Mouse (Mus musculus) heart, embryonic 13.5 days (tissue): ENCODE measurements around the gene Cplx2. TPM values are rescaled to one million over a fixed set of nuclear protein-coding genes. Genes with fewer than 3 reads are reported as not detected.
A peak's percentile ranks its signal among the peaks of the same experiment; 100 is the strongest.

Experiments
- ATAC-seq: fragments of 200-750 bp; cut with Nextera tagmentation; 2 replicates; pipeline ENCODE4 v1.8.0; 2017; ENCODE audit warnings: moderate TSS enrichment; ENCODE audit not compliant: insufficient number of reproducible peaks, low FRiP score, low TSS enrichment; ENCODE audit errors: extremely low read depth
- H3K27ac ChIP-seq: fragments of 300-500 bp; sonication (generic); replicated peaks from 2 replicates; pipeline ENCODE4 v1.5.1; 2015; ENCODE audit warnings: moderate library complexity, mild to moderate bottlenecking, inconsistent platforms
- H3K27me3 ChIP-seq: fragments of 300-500 bp; sonication (generic); replicated peaks from 2 replicates; pipeline ENCODE4 v1.6.1; 2015; ENCODE audit warnings: mild to moderate bottlenecking, inconsistent platforms
- H3K36me3 ChIP-seq: fragments of 300-500 bp; sonication (generic); 2 replicates; pipeline ENCODE4 v1.6.1; 2015; ENCODE audit warnings: mild to moderate bottlenecking, inconsistent platforms
- H3K4me1 ChIP-seq: fragments of 300-500 bp; sonication (generic); 2 replicates; pipeline ENCODE4 v1.6.1; 2015; ENCODE audit warnings: inconsistent platforms
- H3K4me2 ChIP-seq: fragments of 300-500 bp; sonication (generic); 2 replicates; pipeline ENCODE4 v1.6.1; 2015; ENCODE audit warnings: inconsistent platforms, mild to moderate bottlenecking, moderate library complexity
- H3K4me3 ChIP-seq: fragments of 300-500 bp; sonication (generic); 2 replicates; pipeline ENCODE4 v1.5.1; 2015; ENCODE audit warnings: moderate library complexity, mild to moderate bottlenecking, inconsistent platforms
- H3K9ac ChIP-seq: fragments of 300-500 bp; sonication (generic); 2 replicates; pipeline ENCODE4 v1.6.1; 2015; ENCODE audit warnings: inconsistent platforms, mild to moderate bottlenecking, moderate library complexity
- H3K9me3 ChIP-seq: fragments of 300-500 bp; sonication (generic); 2 replicates; pipeline ENCODE4 v1.6.1; 2016; ENCODE audit warnings: inconsistent platforms
- WGBS: fragments of 180-500 bp; shearing (Covaris S2); methylation state at CpG from one replicate; pipeline ENCODE4 v1.1.7; 2015; ENCODE audit warnings: mixed read lengths; 5-methylcytosine and 5-hydroxymethylcytosine counted together
- polyA plus RNA-seq: library from polyadenylated mRNA; unstranded; fragments of >200 nt; fragmentation: Nextera tagmentation; extraction: Ambion mirVana; gene quantifications from 2 replicates; pipeline ENCODE4 v1.2.1, GENCODE M21; 2015

Gene Cplx2
- polyA plus RNA-seq, 1 experiment from 2014 or later = 2.9 TPM

GRCm38 (mm10) chr13:54385008-54386004 is 14.2 kb downstream of the Cplx2 start:
- H3K27ac ChIP-seq = no peak overlapping the region
- no peaks in the 10 kb centered on the region for H3K9me3 ChIP-seq
- H3K27me3 ChIP-seq = peaks cover 42% of the 10 kb centered on the region
- H3K9ac ChIP-seq = peak overlapping the region; percentile 28; the same call in 1 of the 2 replicates
- H3K4me3 ChIP-seq = peak overlapping the region; percentile 18; the same call in 1 of the 2 replicates
- H3K36me3 ChIP-seq = no peaks in the 10 kb centered on the region
- peaks cover 22% of the 10 kb centered on the region for H3K4me1 ChIP-seq
- no peak for ATAC-seq
- 32% methylated on average over 19 of the region's 19 CpGs for WGBS
- peak overlapping the region; percentile 51 for H3K4me2 ChIP-seq

GRCm38 (mm10) chr13:54389971-54390564 is 18.9 kb downstream of the Cplx2 start:
- Histone ChIP-seq H3K4me2 (no peak overlapping the region), H3K4me1 (peaks cover 18% of the 10 kb centered on the region), H3K9me3 (no peaks in the 10 kb centered on the region), H3K9ac (no peak overlapping the region), H3K4me3 (no peak overlapping the region), H3K36me3 (no peaks in the 10 kb centered on the region), H3K27me3 (peaks cover 28% of the 10 kb centered on the region), H3K27ac (peak overlapping the region; percentile 13; the same call in 1 of the 2 replicates)
- 15% methylated on average over 8 of the region's 8 CpGs for WGBS
- no peak for ATAC-seq

GRCm38 (mm10) chr13:54390565-54391013 is 19.4 kb downstream of the Cplx2 start:
- Histone ChIP-seq H3K9me3 (no peaks in the 10 kb centered on the region), H3K4me3 (no peak overlapping the region), H3K4me2 (no peak overlapping the region), H3K4me1 (peaks cover 14% of the 10 kb centered on the region), H3K27me3 (peaks cover 25% of the 10 kb centered on the region), H3K9ac (no peak overlapping the region), H3K36me3 (no peaks in the 10 kb centered on the region), H3K27ac (peak overlapping the region; percentile 13; the same call in 1 of the 2 replicates)
- 83% methylated on average over 7 of the region's 7 CpGs for WGBS
- no peak for ATAC-seq

DNA sequence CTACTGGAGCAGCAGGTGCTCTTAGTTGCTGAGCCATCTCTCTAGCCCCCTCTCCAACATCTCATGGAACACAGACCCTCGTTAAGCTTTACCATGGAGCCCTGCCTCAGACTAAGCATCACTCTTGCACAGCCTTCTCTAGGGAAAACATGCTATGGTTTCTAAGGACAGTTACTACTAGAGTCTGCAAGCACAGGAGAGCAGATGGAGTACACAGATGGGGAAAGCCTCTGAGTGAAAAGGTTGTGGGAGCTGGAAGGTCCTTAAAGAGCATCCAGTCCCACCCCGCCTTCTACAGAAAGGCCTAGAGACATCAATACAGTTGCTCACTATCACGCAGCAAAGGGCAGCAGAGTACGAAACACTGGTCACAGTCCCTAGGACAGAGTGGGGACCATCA is 20.2 kb downstream of the Cplx2 start:
- H3K4me2 ChIP-seq = no peak overlapping the region
- ATAC-seq = no peak
- 89% methylated on average over 4 of the region's 4 CpGs for WGBS

DNA sequence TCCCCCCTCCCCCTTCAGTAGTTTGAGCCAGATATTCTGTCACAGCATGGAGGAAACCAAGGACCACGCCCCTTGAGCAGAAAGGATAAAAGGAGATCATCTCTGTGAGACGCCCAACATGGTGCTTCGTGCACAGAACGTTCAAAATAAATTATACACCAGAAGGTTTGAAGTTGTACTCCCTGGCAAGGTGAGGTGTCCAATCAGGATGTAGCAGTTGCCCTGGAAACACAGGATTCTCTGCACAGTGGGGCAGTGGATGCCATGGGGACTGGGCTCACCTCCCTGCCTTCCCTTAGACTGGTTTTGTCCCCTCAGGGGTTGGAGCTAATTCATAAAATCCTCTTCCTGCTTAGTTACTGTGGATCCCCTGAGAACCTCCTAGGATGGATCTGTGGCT is 25.9 kb downstream of the Cplx2 start:
- no peaks in the 10 kb centered on the region for H3K4me1 ChIP-seq
- WGBS = 60% methylated on average over 4 of the region's 4 CpGs

More for the DNA sequence above, 20.2 kb downstream of the Cplx2 start:
- H3K27me3 ChIP-seq = peaks cover 19% of the 10 kb centered on the region
- H3K9ac ChIP-seq = no peak overlapping the region
- H3K4me3 ChIP-seq = no peak overlapping the region
- no peaks in the 10 kb centered on the region for H3K9me3 ChIP-seq
- peaks cover 14% of the 10 kb centered on the region for H3K4me1 ChIP-seq
- H3K27ac ChIP-seq = no peak overlapping the region
- no peaks in the 10 kb centered on the region for H3K36me3 ChIP-seq

DNA sequence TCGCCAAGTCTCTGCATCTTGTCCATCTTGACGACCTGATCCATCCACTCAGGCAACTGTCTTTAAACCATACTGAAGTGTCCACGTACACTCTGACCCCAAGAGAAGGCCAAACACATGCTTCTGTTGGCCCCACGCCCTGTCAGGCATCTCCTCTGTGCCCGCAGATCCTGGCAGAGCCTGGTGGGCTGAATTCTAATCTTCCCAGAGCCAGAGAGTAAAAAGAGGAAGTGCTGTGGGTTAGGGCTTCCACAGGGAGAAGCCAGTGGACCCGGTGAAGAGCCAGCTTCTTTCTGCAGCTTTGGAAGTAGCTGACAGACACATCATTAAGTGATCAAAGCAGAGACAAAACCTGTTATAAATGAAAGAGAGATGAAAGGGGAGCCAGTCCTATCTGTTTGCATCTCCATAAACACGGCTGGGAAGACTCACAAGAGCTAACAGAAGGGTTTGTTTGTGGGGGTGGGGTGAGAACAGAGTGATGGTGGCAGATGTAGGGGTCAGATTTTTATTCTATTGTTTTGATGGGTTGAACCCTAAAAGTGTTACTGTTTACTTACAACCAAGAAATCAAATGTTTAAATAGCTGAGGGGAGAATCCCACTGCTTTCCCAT is 29.5 kb downstream of the Cplx2 start:
- ATAC-seq = no peak
- H3K4me2 ChIP-seq = no peak overlapping the region
- no peak overlapping the region for H3K9ac ChIP-seq
- H3K27ac ChIP-seq = no peak overlapping the region
- H3K27me3 ChIP-seq = no peaks in the 10 kb centered on the region
- no peaks in the 10 kb centered on the region for H3K9me3 ChIP-seq
- H3K4me1 ChIP-seq = peaks cover 9% of the 10 kb centered on the region; the same call in 1 of the 2 replicates
- no peaks in the 10 kb centered on the region for H3K36me3 ChIP-seq
- 50% methylated on average over 7 of the region's 7 CpGs for WGBS
- H3K4me3 ChIP-seq = no peak overlapping the region

More for the DNA sequence above, 25.9 kb downstream of the Cplx2 start:
- no peak overlapping the region for H3K4me2 ChIP-seq
- ATAC-seq = no peak
- no peaks in the 10 kb centered on the region for H3K36me3 ChIP-seq
- no peaks in the 10 kb centered on the region for H3K27me3 ChIP-seq
- no peaks in the 10 kb centered on the region for H3K9me3 ChIP-seq
- no peak overlapping the region for H3K4me3 ChIP-seq
- no peak overlapping the region for H3K27ac ChIP-seq
- no peak overlapping the region for H3K9ac ChIP-seq

GRCm38 (mm10) chr13:54401180-54401569 is 30.0 kb downstream of the Cplx2 start:
- Histone ChIP-seq H3K27ac (no peak overlapping the region), H3K9me3 (0 out of 2 replicates have a peak, but pooled peaks cover under 1% of the 10 kb centered on the region), H3K4me2 (no peak overlapping the region), H3K4me3 (no peak overlapping the region), H3K27me3 (no peaks in the 10 kb centered on the region), H3K9ac (no peak overlapping the region), H3K36me3 (no peaks in the 10 kb centered on the region), H3K4me1 (peaks cover 9% of the 10 kb centered on the region; the same call in 1 of the 2 replicates)
- 48% methylated on average over 5 of the region's 5 CpGs for WGBS
- no peak for ATAC-seq

DNA sequence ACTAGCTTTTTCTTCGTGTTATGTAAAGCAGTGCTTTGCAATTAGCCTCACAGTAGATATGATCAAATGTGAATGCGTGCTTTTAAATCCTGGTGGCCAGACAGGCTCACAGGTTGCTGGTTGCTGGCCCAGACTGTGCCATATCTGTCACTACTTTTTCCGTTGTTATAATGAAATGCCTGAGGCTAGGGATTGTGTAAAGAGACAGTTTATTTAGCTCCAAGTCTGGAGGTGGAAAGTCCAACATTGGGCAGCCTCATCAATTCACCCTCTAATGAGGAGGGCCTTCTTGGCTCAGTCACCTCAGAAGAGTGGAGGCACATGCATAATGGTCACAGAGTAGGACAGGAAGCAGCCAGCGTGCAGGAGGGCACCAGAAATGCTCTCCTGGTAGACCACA is 31.2 kb downstream of the Cplx2 start:
- ATAC-seq = no peak
- Histone ChIP-seq H3K4me2 (no peak overlapping the region), H3K36me3 (no peaks in the 10 kb centered on the region), H3K27me3 (no peaks in the 10 kb centered on the region), H3K9ac (no peak overlapping the region), H3K4me1 (peaks cover 9% of the 10 kb centered on the region; the same call in 1 of the 2 replicates), H3K4me3 (no peak overlapping the region), H3K9me3 (0 out of 2 replicates have a peak, but pooled peaks cover 3% of the 10 kb centered on the region), H3K27ac (no peak overlapping the region)
- WGBS = 66% methylated on average over 4 of the region's 4 CpGs

DNA sequence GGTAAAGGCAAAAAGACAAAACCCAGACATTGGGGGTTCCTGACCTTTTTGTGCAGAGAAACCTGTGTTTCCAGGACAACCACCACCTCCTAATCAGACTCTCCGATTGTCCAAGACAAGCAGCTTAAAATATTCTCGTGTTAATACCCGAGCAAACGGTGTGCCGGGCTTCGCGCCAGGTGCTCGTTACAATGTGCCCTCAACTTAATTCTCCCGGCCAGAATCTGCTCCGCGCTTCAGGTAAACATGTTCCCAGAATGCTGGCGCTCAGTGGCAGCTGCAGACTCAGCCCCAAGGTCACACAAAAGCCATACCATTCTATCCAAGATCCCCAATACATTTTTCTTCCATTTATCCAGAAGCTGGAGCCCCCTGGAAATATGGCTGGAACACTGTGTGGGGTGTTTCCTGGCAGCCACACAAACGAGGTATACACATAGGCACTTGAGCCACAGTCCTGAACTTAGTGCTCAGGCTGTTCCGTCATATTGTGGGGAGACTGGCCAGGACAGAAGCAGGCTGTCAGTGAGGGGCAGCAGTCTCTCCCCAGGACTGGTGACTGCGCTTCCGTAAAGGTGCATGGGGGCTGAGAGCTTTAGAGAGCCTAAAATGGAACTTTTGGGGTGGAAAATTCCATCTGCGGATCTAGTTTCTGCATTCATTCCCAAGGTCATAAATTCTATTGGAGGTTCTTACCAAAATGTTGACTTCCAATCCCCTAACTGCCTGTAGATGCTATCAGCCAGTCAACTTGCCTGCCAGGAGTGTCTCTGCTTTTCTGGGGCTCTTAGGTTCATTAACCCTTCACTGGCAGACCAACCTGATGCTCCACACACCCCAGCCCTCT is 32.3 kb downstream of the Cplx2 start:
- peaks cover 9% of the 10 kb centered on the region; the same call in 1 of the 2 replicates for H3K4me1 ChIP-seq
- no peaks in the 10 kb centered on the region for H3K27me3 ChIP-seq
- ATAC-seq = no peak
- 59% methylated on average over 17 of the region's 17 CpGs for WGBS
- H3K27ac ChIP-seq = no peak overlapping the region
- H3K9me3 ChIP-seq = 0 out of 2 replicates have a peak, but pooled peaks cover 3% of the 10 kb centered on the region
- H3K4me2 ChIP-seq = no peak overlapping the region
- H3K4me3 ChIP-seq = no peak overlapping the region
- no peaks in the 10 kb centered on the region for H3K36me3 ChIP-seq
- H3K9ac ChIP-seq = no peak overlapping the region

GRCm38 (mm10) chr13:54404205-54404604 is 33.1 kb downstream of the Cplx2 start:
- Histone ChIP-seq H3K9me3 (0 out of 2 replicates have a peak, but pooled peaks cover 3% of the 10 kb centered on the region), H3K36me3 (no peaks in the 10 kb centered on the region), H3K9ac (no peak overlapping the region), H3K4me1 (peaks cover 9% of the 10 kb centered on the region; the same call in 1 of the 2 replicates), H3K27ac (no peak overlapping the region), H3K4me3 (no peak overlapping the region), H3K27me3 (no peaks in the 10 kb centered on the region), H3K4me2 (no peak overlapping the region)
- WGBS = 60% methylated on average over 3 of the region's 3 CpGs
- ATAC-seq = no peak
